Mouse (Mus musculus) hindbrain, embryonic 14.5 days (tissue): ENCODE data around the gene Mmrn2. TPM values are rescaled to one million over a fixed set of nuclear protein-coding genes. Genes with fewer than 3 reads are reported as not detected.
"Not testable (repeated sequence)": the region's sequence is repeated elsewhere in the genome, so short reads cannot be mapped to it uniquely, and the experiment has no call there.

Source experiments
- ATAC-seq: fragments of 200-750 bp; cut with Nextera tagmentation; 2 replicates; pipeline ENCODE4 v1.8.0; 2017; ENCODE audit warnings: moderate number of reproducible peaks, mild to moderate bottlenecking, moderate TSS enrichment, moderate library complexity; ENCODE audit not compliant: low FRiP score
- DNase-seq: peaks from one replicate; pipeline ENCODE4 v3.0.0-alpha.2; 2015; ENCODE audit warnings: low spot score
- H3K27ac ChIP-seq: fragments of 300-500 bp; sonication (generic); 2 replicates; pipeline ENCODE4 v1.5.1; 2014; ENCODE audit warnings: mild to moderate bottlenecking, moderate library complexity
- H3K27me3 ChIP-seq: fragments of 300-500 bp; sonication (generic); 2 replicates; pipeline ENCODE4 v1.6.1; 2014; ENCODE audit warnings: mild to moderate bottlenecking, low read length, mixed read lengths; ENCODE audit not compliant: control insufficient read depth, insufficient read depth
- H3K36me3 ChIP-seq: fragments of 300-500 bp; sonication (generic); replicated peaks from 2 replicates; pipeline ENCODE4 v1.6.1; 2014; ENCODE audit not compliant: control insufficient read depth, insufficient read depth
- H3K4me1 ChIP-seq: fragments of 300-500 bp; sonication (generic); replicated peaks from 2 replicates; pipeline ENCODE4 v1.6.1; 2014; ENCODE audit warnings: antibody characterized with exemption, low read length, mixed read lengths; ENCODE audit not compliant: control insufficient read depth, insufficient read depth
- H3K4me2 ChIP-seq: fragments of 300-500 bp; sonication (generic); replicated peaks from 2 replicates; pipeline ENCODE4 v1.6.1; 2014; ENCODE audit warnings: mild to moderate bottlenecking, moderate library complexity
- H3K4me3 ChIP-seq: fragments of 300-500 bp; sonication (generic); replicated peaks from 2 replicates; pipeline ENCODE4 v1.5.1; 2014; ENCODE audit warnings: mild to moderate bottlenecking, low read length
- H3K9ac ChIP-seq: fragments of 300-500 bp; sonication (generic); 2 replicates; pipeline ENCODE4 v1.6.1; 2014
- H3K9me3 ChIP-seq: fragments of 300-500 bp; sonication (generic); 2 replicates; pipeline ENCODE4 v1.6.1; 2016; ENCODE audit warnings: low read length; ENCODE audit not compliant: control insufficient read depth
- WGBS: fragments of 180-500 bp; shearing (Covaris S2); extraction: QIAGEN DNeasy Blood & Tissue Kit; methylation state at CpG from one replicate; pipeline ENCODE4 v1.1.7; 2014; 5-methylcytosine and 5-hydroxymethylcytosine counted together
- polyA plus RNA-seq: library from polyadenylated mRNA; unstranded; fragments of >200 nt; fragmentation: Nextera tagmentation; extraction: Ambion mirVana; gene quantifications from 2 replicates; pipeline ENCODE4 v1.2.1, GENCODE M21; 2014

The Mmrn2 gene
- polyA plus RNA-seq, 1 experiment from 2014 or later: 5.3 TPM

- Histone ChIP-seq H3K27me3 (peaks cover 4% of the 10 kb centered on the region; the same call in 1 of the 2 replicates), H3K4me1 (no peaks in the 10 kb centered on the region), H3K36me3 (no peaks in the 10 kb centered on the region), H3K27ac (no peak overlapping the region), H3K9me3 (no peaks in the 10 kb centered on the region), H3K4me3 (no peak overlapping the region), H3K4me2 (no peak overlapping the region), H3K9ac (no peak overlapping the region)
- ATAC-seq: no peak
- WGBS: 89% methylated on average over 7 of the region's 7 CpGs
- no peak for DNase-seq
These were observed 17.4 kb upstream of the Mmrn2 start for GRCm38 (mm10) chr14:34357671-34358455.

- Histone ChIP-seq H3K36me3 (no peaks in the 10 kb centered on the region), H3K27ac (no peak overlapping the region), H3K9me3 (no peaks in the 10 kb centered on the region), H3K9ac (no peak overlapping the region), H3K4me2 (no peak overlapping the region), H3K4me1 (peaks cover 11% of the 10 kb centered on the region; the same call in 1 of the 2 replicates), H3K4me3 (no peak overlapping the region), H3K27me3 (peaks cover 4% of the 10 kb centered on the region; the same call in 1 of the 2 replicates)
- 45% methylated on average over 5 of the region's 5 CpGs for WGBS
- no peak for ATAC-seq
- DNase-seq: no peak
These were observed 15.5 kb upstream of the Mmrn2 start for GRCm38 (mm10) chr14:34359676-34360244.

DNA sequence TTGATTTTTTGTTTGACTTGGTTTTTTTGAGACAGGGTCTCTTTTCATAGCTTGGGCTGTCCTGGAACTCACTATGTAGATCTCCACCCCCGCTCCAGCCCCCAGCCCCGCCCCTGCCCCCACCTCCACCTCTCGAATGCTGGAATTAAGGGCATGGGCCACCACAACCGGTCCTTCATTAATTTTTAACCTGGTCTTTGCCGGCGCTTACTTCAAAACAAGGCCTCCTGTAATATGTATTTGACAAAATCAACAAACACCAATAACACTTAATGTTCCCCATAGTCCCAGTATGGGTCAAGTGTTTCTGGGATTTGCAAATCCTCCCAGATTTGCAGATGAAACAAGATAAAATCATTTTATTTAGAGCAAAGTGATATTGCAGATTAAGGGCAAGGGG lies 15.0 kb upstream of the Mmrn2 start:
- Histone ChIP-seq H3K27ac (no peak overlapping the region), H3K4me2 (no peak overlapping the region), H3K4me1 (peaks cover 11% of the 10 kb centered on the region; the same call in 1 of the 2 replicates), H3K27me3 (peaks cover 4% of the 10 kb centered on the region; the same call in 1 of the 2 replicates), H3K36me3 (no peaks in the 10 kb centered on the region), H3K9ac (no peak overlapping the region), H3K9me3 (no peaks in the 10 kb centered on the region), H3K4me3 (no peak overlapping the region)
- 50% methylated on average over 6 of the region's 6 CpGs for WGBS
- ATAC-seq: no peak
- DNase-seq: no peak

- H3K4me3 ChIP-seq: no peak overlapping the region
- WGBS: 83% methylated on average over 4 of the region's 4 CpGs
- peaks cover 4% of the 10 kb centered on the region; the same call in 1 of the 2 replicates for H3K27me3 ChIP-seq
- H3K4me1 ChIP-seq: peaks cover 11% of the 10 kb centered on the region; the same call in 1 of the 2 replicates
- H3K27ac ChIP-seq: no peak overlapping the region
- ATAC-seq: no peak
- no peak for DNase-seq
- no peak overlapping the region for H3K9ac ChIP-seq
- H3K36me3 ChIP-seq: no peaks in the 10 kb centered on the region
- H3K4me2 ChIP-seq: no peak overlapping the region
- H3K9me3 ChIP-seq: no peaks in the 10 kb centered on the region
These were observed 13.1 kb upstream of the Mmrn2 start for GRCm38 (mm10) chr14:34362135-34362534.

DNA sequence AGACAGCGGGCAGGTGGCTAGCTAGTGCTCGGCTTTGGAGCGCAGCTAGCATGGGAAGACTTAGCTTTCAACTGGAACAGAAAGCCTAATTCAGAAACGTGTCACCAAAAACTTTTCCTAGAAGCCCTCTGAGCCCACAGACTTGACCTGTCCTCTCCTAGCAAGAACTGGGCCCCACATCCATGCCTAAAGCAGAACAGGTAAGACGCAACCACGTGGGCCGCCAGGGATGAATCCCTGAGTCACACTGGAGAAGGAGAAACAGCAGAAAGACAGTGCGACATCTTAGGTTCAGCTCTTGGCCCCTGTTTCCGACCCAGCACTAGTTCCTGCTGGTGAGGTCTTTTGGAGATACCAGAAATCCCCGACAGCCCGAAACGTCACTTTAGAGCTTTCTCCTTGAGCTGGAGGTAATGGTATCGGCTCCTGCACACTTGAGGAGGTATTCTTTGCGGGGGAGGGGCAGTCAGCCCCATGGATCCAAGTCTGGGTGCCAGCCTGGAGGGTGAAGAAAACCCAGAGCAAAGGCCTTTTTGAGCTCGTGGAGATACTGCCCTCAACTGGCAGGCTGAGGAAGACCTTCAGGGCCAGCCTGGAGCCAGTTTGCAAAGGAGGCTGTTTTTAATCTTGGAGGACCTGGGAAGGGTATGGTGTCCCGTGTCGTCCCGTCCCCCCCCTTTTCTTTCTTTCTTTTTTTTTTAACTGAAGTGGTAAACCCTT lies 12.4 kb upstream of the Mmrn2 start:
- H3K9ac ChIP-seq: peak overlapping the region; percentile 56; the same call in 1 of the 2 replicates

DNA sequence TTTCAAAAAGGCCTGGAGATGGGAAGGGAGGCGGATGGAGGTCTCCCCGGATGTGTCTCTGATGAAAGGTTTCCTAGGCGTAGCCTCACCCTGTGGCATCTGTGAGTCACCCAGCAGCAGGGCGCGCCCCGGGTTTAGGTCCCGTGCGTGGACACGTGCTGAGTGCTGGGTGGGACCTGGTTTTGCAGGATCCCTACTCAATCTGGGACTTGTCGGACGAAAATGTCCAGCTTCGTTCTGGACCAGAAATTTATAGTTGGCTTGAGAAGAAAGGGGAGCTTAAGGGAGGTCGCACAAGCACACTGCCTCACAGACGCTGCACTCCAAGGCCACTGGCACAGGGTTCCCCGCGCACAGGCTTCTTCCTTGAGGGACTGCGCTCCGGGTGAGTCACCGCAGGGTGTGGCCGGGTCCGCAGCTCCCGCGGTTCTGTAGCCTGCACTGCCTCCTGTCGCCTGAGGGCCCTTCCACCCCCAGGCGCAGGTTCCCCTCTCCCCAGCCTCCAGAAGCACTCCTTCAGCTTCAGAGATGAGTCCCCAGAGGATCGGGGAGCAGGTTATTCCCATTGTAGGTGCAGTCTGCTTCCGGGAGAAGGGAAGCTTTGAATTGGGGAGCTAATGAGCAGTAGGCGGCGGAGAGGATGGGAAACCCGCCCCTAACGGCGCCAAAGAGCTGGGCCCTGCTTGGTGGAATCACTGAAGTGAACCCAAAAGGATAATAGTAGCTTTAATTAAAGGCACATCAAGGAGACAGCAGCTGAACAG lies 11.6 kb upstream of the Mmrn2 start:
- ATAC-seq (peak; percentile 72), DNase-seq (peak; percentile 56)
- peaks cover 4% of the 10 kb centered on the region; the same call in 1 of the 2 replicates for H3K27me3 ChIP-seq
- peak overlapping the region; percentile 38; the same call in 1 of the 2 replicates for H3K27ac ChIP-seq
- H3K9me3 ChIP-seq: no peaks in the 10 kb centered on the region
- H3K4me1 ChIP-seq: peaks cover 11% of the 10 kb centered on the region; the same call in 1 of the 2 replicates
- 2% methylated on average over 32 of the region's 32 CpGs for WGBS
- no peaks in the 10 kb centered on the region for H3K36me3 ChIP-seq
- peak overlapping the region; percentile 56 for H3K9ac ChIP-seq
- H3K4me2 ChIP-seq: peak overlapping the region; percentile 68
- H3K4me3 ChIP-seq: peak overlapping the region; percentile 37

More for the DNA sequence above, 12.4 kb upstream of the Mmrn2 start:
- peak; percentile 71 for DNase-seq
- Histone ChIP-seq H3K4me1 (peaks cover 11% of the 10 kb centered on the region; the same call in 1 of the 2 replicates), H3K27me3 (peaks cover 4% of the 10 kb centered on the region; the same call in 1 of the 2 replicates), H3K9me3 (no peaks in the 10 kb centered on the region), H3K4me3 (peak overlapping the region; percentile 37), H3K36me3 (no peaks in the 10 kb centered on the region), H3K4me2 (peak overlapping the region; percentile 68), H3K27ac (no peak overlapping the region)
- 32% methylated on average over 18 of the region's 18 CpGs for WGBS
- ATAC-seq: peak; percentile 62

DNA sequence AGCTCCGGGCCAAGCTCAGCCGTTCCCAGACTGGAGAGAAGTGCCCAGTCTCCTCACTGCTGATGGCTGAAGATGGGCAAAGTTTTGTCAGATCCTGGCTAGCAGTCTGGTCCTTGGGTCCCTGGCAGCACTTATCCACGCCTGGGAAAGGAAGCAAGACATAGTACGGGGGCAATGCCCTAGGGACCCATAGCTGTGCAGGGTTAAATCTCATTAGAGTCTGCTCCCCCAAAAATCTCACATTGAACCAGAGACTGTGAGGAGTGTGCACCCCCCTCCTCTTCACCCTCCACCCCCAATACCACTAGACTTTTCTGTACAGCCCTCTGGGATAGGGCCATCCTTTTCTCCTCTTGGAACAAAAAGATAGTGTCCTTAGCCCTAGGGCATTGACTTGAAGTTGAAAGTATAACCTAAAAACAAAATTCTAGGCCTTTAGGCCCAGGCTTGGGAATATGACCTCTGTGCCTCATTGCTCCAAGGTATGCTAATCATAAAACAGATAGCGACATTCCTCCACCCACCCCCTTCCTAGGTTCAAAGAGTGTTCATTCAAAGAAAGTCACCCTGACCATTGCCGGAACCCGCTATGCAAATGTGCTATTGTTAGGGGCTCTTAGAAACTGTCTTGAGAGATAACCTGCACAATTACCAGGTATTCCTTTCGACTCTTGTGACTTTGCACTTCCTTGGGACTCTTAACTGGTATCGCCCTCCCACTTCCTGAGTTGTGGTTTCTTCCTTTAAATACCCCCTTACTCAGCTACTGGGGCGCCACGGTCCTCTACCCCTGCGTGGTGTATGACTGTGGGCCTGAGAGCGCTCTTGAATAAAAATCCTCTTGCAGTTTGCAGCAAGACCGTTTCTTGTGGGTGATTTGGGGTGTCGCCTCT lies 10.8 kb upstream of the Mmrn2 start:
- Histone ChIP-seq H3K4me1 (peaks cover 11% of the 10 kb centered on the region; the same call in 1 of the 2 replicates), H3K4me3 (peak overlapping the region; percentile 37), H3K4me2 (peak overlapping the region; percentile 68), H3K9ac (peak overlapping the region; percentile 56)
- H3K36me3 ChIP-seq, H3K27ac ChIP-seq, DNase-seq, H3K27me3 ChIP-seq, ATAC-seq, H3K9me3 ChIP-seq: not testable (repeated sequence)
- WGBS: 73% methylated on average over 15 of the region's 15 CpGs

GRCm38 (mm10) chr14:34365147-34365507 lies 10.1 kb upstream of the Mmrn2 start:
- Histone ChIP-seq H3K27me3 (peaks cover 4% of the 10 kb centered on the region; the same call in 1 of the 2 replicates), H3K4me2 (no peak overlapping the region), H3K27ac (no peak overlapping the region), H3K4me3 (no peak overlapping the region), H3K36me3 (no peaks in the 10 kb centered on the region), H3K9ac (no peak overlapping the region), H3K9me3 (no peaks in the 10 kb centered on the region), H3K4me1 (peaks cover 11% of the 10 kb centered on the region; the same call in 1 of the 2 replicates)
- no peak for ATAC-seq
- WGBS: 88% methylated on average over 2 of the region's 2 CpGs
- no peak for DNase-seq
